Mouse (Mus musculus): ENCODE data around the gene Smim11. TPM values are rescaled to one million over a fixed set of nuclear protein-coding genes. Genes with fewer than 3 reads are reported as not detected.

The Smim11 gene
- total and polyA plus RNA-seq, 2 experiments from 2014 or later, result 24.7 to 54.3 TPM

- 8% methylated on average over 7 of the region's 7 CpGs for WGBS
Observed at GRCm38 (mm10) chr16:92286609-92287008, 14.5 kb upstream of the Smim11 start.

GRCm38 (mm10) chr16:92288778-92289177 is 12.3 kb upstream of the Smim11 start:
- ATAC-seq, result peak; percentile 85
- 88% methylated on average over 9 of the region's 9 CpGs for WGBS

More at GRCm38 (mm10) chr16:92286609-92287008, 14.5 kb upstream of the Smim11 start:
- Histone ChIP-seq H3K9ac (no peak overlapping the region), H3K27ac (ENCODE audit: low read depth, low read length) (no peak overlapping the region), H3K9me3 (ENCODE audit: low read length) (no peaks in the 10 kb centered on the region), H3K36me3 (ENCODE audit: insufficient read depth) (no peaks in the 10 kb centered on the region), H3K4me1 (ENCODE audit: insufficient read depth) (no peaks in the 10 kb centered on the region), H3K4me2 (ENCODE audit: low read depth) (no peak overlapping the region), H3K27me3 (ENCODE audit: insufficient read depth, low read length) (no peaks in the 10 kb centered on the region), H3K4me3 (ENCODE audit: low read depth, low read length) (no peak overlapping the region)
- peak; percentile 93 for TF ChIP-seq CTCF (IDR thresholded peaks at IDR 0.05; ENCODE audit: low read depth)
- DNase-seq, result peak; percentile 93
- peak; percentile 40; the same call in 1 of the 2 replicates for ATAC-seq

GRCm38 (mm10) chr16:92290045-92290444 is 11.0 kb upstream of the Smim11 start:
- DNase-seq (no peak), ATAC-seq (no peak)
- Histone ChIP-seq H3K4me3 (ENCODE audit: low read depth, low read length) (no peak overlapping the region), H3K4me2 (ENCODE audit: low read depth) (no peak overlapping the region), H3K27ac (ENCODE audit: low read depth, low read length) (no peak overlapping the region), H3K4me1 (ENCODE audit: insufficient read depth) (no peaks in the 10 kb centered on the region), H3K27me3 (ENCODE audit: insufficient read depth, low read length) (no peaks in the 10 kb centered on the region), H3K36me3 (ENCODE audit: insufficient read depth) (no peaks in the 10 kb centered on the region), H3K9ac (no peak overlapping the region), H3K9me3 (ENCODE audit: low read length) (no peaks in the 10 kb centered on the region)
- TF ChIP-seq CTCF (IDR thresholded peaks at IDR 0.05; ENCODE audit: low read depth), result no peak

More at GRCm38 (mm10) chr16:92288778-92289177, 12.3 kb upstream of the Smim11 start:
- peak; percentile 83 for TF ChIP-seq CTCF (IDR thresholded peaks at IDR 0.05; ENCODE audit: low read depth)
- no peaks in the 10 kb centered on the region for H3K27me3 ChIP-seq (ENCODE audit: insufficient read depth, low read length)
- no peak overlapping the region for H3K4me3 ChIP-seq (ENCODE audit: low read depth, low read length)
- H3K4me1 ChIP-seq (ENCODE audit: insufficient read depth), result no peaks in the 10 kb centered on the region
- no peak overlapping the region for H3K27ac ChIP-seq (ENCODE audit: low read depth, low read length)
- no peaks in the 10 kb centered on the region for H3K9me3 ChIP-seq (ENCODE audit: low read length)
- no peaks in the 10 kb centered on the region for H3K36me3 ChIP-seq (ENCODE audit: insufficient read depth)
- H3K4me2 ChIP-seq (ENCODE audit: low read depth), result no peak overlapping the region
- no peak overlapping the region for H3K9ac ChIP-seq
- peak; percentile 80 for DNase-seq

- WGBS, result 78% methylated on average over 10 of the region's 10 CpGs
- no peak within 1 kb of the TSS for H3K4me3 ChIP-seq (ENCODE audit: low read depth, low read length)
- no peak for ATAC-seq
- H3K9me3 ChIP-seq (ENCODE audit: low read length), result no peaks in the 10 kb centered on the region
- H3K4me1 ChIP-seq (ENCODE audit: insufficient read depth), result no peaks in the 10 kb centered on the region
- no peaks in the 10 kb centered on the region for H3K27me3 ChIP-seq (ENCODE audit: insufficient read depth, low read length)
- no peak within 1 kb of the TSS for H3K27ac ChIP-seq (ENCODE audit: low read depth, low read length)
- no peak for DNase-seq
- no peak for TF ChIP-seq CTCF (IDR thresholded peaks at IDR 0.05; ENCODE audit: low read depth)
- H3K4me2 ChIP-seq (ENCODE audit: low read depth), result no peak within 1 kb of the TSS
- H3K36me3 ChIP-seq (ENCODE audit: insufficient read depth), result no peaks in the 10 kb centered on the region
- H3K9ac ChIP-seq, result no peak within 1 kb of the TSS
Observed at GRCm38 (mm10) chr16:92292101-92292500, 9.0 kb upstream of the Smim11 start, which contains the start of gene Kcne2. Kcne2 (plus strand) TSS chr16:92292389.

GRCm38 (mm10) chr16:92294267-92294970 is 6.7 kb upstream of the Smim11 start:
- no peak overlapping the region for H3K4me3 ChIP-seq (ENCODE audit: low read depth, low read length)
- H3K27ac ChIP-seq (ENCODE audit: low read depth, low read length), result no peak overlapping the region
- no peaks in the 10 kb centered on the region for H3K36me3 ChIP-seq (ENCODE audit: insufficient read depth)
- H3K9ac ChIP-seq, result no peak overlapping the region
- 31% methylated on average over 12 of the region's 12 CpGs for WGBS
- H3K27me3 ChIP-seq (ENCODE audit: insufficient read depth, low read length), result no peaks in the 10 kb centered on the region
- no peak overlapping the region for H3K4me2 ChIP-seq (ENCODE audit: low read depth)
- no peaks in the 10 kb centered on the region for H3K4me1 ChIP-seq (ENCODE audit: insufficient read depth)
- TF ChIP-seq CTCF (IDR thresholded peaks at IDR 0.05; ENCODE audit: low read depth), result no peak
- no peak for ATAC-seq
- DNase-seq, result no peak
- H3K9me3 ChIP-seq (ENCODE audit: low read length), result no peaks in the 10 kb centered on the region

DNA sequence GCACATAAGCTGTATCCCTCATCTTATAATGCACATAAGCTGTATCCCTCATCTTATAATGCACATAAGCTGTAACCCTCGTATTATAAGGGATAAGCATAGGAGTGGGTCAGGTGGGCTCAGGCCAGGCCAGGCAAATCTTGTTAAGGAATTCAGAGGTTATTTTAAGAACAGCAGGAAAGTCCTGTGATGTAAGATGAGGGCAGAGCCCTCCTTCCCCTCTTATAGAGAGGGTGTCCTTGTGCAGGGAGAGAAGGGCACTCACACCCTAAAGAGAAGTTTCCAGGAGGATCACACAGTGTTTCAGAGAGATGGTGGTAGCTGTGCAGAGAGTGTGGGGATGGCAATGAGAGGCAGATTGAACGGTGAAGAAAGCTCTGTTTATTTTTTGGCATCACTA is 5.8 kb upstream of the Smim11 start:
- no peak for TF ChIP-seq CTCF (IDR thresholded peaks at IDR 0.05; ENCODE audit: low read depth)
- no peak overlapping the region for H3K4me2 ChIP-seq (ENCODE audit: low read depth)
- no peak overlapping the region for H3K4me3 ChIP-seq (ENCODE audit: low read depth, low read length)
- H3K9me3 ChIP-seq (ENCODE audit: low read length), result no peaks in the 10 kb centered on the region
- no peaks in the 10 kb centered on the region for H3K4me1 ChIP-seq (ENCODE audit: insufficient read depth)
- H3K27ac ChIP-seq (ENCODE audit: low read depth, low read length), result no peak overlapping the region
- DNase-seq (no peak), ATAC-seq (no peak)
- no peaks in the 10 kb centered on the region for H3K27me3 ChIP-seq (ENCODE audit: insufficient read depth, low read length)
- WGBS, result 79% methylated on average over 2 of the region's 2 CpGs
- no peak overlapping the region for H3K9ac ChIP-seq
- no peaks in the 10 kb centered on the region for H3K36me3 ChIP-seq (ENCODE audit: insufficient read depth)

GRCm38 (mm10) chr16:92301412-92301806 is 323 bp downstream of the Smim11 start:
- no peak for DNase-seq
- 1% methylated on average over 12 of the region's 12 CpGs for WGBS
- peak; percentile 49 for ATAC-seq

More at GRCm38 (mm10) chr16:92301412-92301806, 323 bp downstream of the Smim11 start:
- peak overlapping the region; percentile 78 for H3K4me2 ChIP-seq (ENCODE audit: low read depth)
- no peak for TF ChIP-seq CTCF (IDR thresholded peaks at IDR 0.05; ENCODE audit: low read depth)
- H3K4me3 ChIP-seq (ENCODE audit: low read depth, low read length), result peak overlapping the region; percentile 60
- H3K9ac ChIP-seq, result peak overlapping the region; percentile 71
- H3K27ac ChIP-seq (ENCODE audit: low read depth, low read length), result peak overlapping the region; percentile 64
- no peaks in the 10 kb centered on the region for H3K9me3 ChIP-seq (ENCODE audit: low read length)
- peaks cover 15% of the 10 kb centered on the region for H3K4me1 ChIP-seq (ENCODE audit: insufficient read depth)
- peaks cover 9% of the 10 kb centered on the region; the same call in 1 of the 2 replicates for H3K36me3 ChIP-seq (ENCODE audit: insufficient read depth)
- no peaks in the 10 kb centered on the region for H3K27me3 ChIP-seq (ENCODE audit: insufficient read depth, low read length)

All from forebrain, postnatal 0 days (tissue).